Mouse (Mus musculus) fat pad, adult 2 months (tissue): Measurements from ENCODE around the gene Rsad2.

Experiments
- DNase-seq: peaks from one replicate; pipeline ENCODE4 v3.0.0-alpha.2; 2011; ENCODE audit warnings: low read depth, low spot score; ENCODE audit errors: extremely low read depth

Gene Rsad2

GRCm38 (mm10) chr12:26401696-26402470, 54.4 kb downstream of the Rsad2 start:
- DNase-seq, result no peak

DNA sequence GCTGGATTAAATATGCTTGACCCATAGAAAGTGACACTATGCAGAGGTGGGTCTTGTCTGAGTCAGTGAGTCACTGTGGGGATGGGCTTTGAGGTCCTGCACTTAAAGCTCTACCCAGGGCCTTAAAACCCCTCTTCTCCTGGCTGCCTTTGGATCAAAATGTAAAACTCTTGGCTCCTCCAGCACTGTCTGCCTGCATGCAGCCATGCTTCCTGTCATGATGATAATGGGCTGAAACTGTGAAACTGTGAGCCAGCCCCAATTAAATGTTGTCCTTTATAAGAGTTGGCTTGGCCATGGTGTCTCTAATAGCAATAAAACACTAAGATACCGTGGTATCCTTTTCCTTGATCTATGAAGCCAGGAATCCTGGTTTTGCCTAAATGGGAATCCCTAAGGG, 55.0 kb downstream of the Rsad2 start:
- DNase-seq, result no peak

GRCm38 (mm10) chr12:26400762-26401161, 55.5 kb downstream of the Rsad2 start:
- DNase-seq, result peak; percentile 40

DNA sequence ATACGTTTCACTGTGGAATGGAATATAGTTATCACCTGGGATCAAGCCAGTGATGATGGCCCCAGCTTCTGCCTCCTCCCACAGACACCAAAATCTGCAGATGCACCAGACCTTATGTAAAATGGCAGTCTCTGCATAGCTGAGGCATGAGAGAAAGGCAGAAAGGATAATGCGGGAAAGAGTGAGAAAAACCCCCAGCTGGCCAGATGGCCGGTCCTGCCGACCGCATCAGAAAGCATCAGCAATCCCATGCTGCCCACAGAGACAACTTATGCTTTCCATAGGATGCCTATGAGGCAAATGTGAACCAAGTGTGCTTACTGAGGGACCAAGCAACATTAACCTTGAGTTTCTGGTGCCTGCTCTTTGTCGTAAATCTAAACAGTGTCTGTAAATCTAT, 56.9 kb downstream of the Rsad2 start:
- no peak for DNase-seq

GRCm38 (mm10) chr12:26398597-26398996, 57.7 kb downstream of the Rsad2 start:
- no peak for DNase-seq

- no peak for DNase-seq
Measured at GRCm38 (mm10) chr12:26394485-26395470, 61.5 kb downstream of the Rsad2 start.

DNA sequence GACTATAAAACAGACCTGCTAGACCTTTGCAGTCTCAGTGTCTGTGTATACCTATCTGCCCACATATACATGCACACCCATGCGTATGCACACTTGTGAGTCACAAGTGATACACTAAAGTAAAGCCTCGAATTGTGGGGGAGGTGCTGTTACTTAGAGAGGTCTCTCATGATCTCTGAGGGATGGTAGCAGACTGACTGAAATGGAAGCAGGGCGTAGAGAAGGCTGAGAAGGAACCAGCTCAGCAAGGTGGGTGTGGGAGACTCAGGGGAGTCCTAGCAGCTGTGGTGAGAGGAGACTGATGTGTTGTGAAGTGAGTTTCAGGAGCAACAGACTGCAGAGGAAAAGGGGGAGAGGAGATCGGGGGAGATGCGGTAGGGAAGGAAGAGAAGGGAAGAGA, 63.0 kb downstream of the Rsad2 start:
- no peak for DNase-seq
